Mouse (Mus musculus) splenic B cell, adult 2 months (primary cell): Measurements from ENCODE around the gene Fam184b.

ENCODE experiments used
- DNase-seq: peaks from one replicate; pipeline ENCODE4 v3.0.0-alpha.2; 2011; ENCODE audit warnings: low read depth, low spot score
- H3K27me3 ChIP-seq: 2 replicates; pipeline ENCODE4 v1.6.1; 2012; ENCODE audit warnings: mild to moderate bottlenecking, low read length, moderate library complexity, mixed read lengths; ENCODE audit not compliant: control insufficient read depth, poor library complexity, insufficient read depth, severe bottlenecking
- H3K36me3 ChIP-seq: 2 replicates; pipeline ENCODE4 v1.6.1; 2012; ENCODE audit warnings: mild to moderate bottlenecking, low read length, moderate library complexity, mixed read lengths; ENCODE audit not compliant: control insufficient read depth, poor library complexity, insufficient read depth, severe bottlenecking

Gene Fam184b

GRCm38 (mm10) chr5:45513511-45513910, 125.9 kb downstream of the Fam184b start:
- no peaks in the 10 kb centered on the region for H3K27me3 ChIP-seq
- no peak for DNase-seq
- 0 out of 2 replicates have a peak, but pooled peaks cover 2% of the 10 kb centered on the region for H3K36me3 ChIP-seq

GRCm38 (mm10) chr5:45512908-45513307, 126.5 kb downstream of the Fam184b start:
- no peaks in the 10 kb centered on the region for H3K27me3 ChIP-seq
- no peak for DNase-seq
- H3K36me3 ChIP-seq, result 0 out of 2 replicates have a peak, but pooled peaks cover 2% of the 10 kb centered on the region

GRCm38 (mm10) chr5:45510071-45510470, 129.3 kb downstream of the Fam184b start:
- no peak for DNase-seq
- 0 out of 2 replicates have a peak, but pooled peaks cover 2% of the 10 kb centered on the region for H3K36me3 ChIP-seq
- no peaks in the 10 kb centered on the region for H3K27me3 ChIP-seq

GRCm38 (mm10) chr5:45497564-45497963, 141.8 kb downstream of the Fam184b start:
- Histone ChIP-seq H3K36me3 (no peaks in the 10 kb centered on the region; the same call in 1 of the 2 replicates), H3K27me3 (no peaks in the 10 kb centered on the region)
- no peak for DNase-seq

- Histone ChIP-seq H3K36me3 (no peaks in the 10 kb centered on the region; the same call in 1 of the 2 replicates), H3K27me3 (no peaks in the 10 kb centered on the region)
- DNase-seq, result no peak
Measured at GRCm38 (mm10) chr5:45496930-45497550, 142.4 kb downstream of the Fam184b start.

- H3K36me3 ChIP-seq, result no peaks in the 10 kb centered on the region; the same call in 1 of the 2 replicates
Measured at GRCm38 (mm10) chr5:45496479-45496878, 142.9 kb downstream of the Fam184b start.

GRCm38 (mm10) chr5:45496042-45496441, 143.4 kb downstream of the Fam184b start:
- no peak for DNase-seq
- no peaks in the 10 kb centered on the region for H3K27me3 ChIP-seq
- no peaks in the 10 kb centered on the region; the same call in 1 of the 2 replicates for H3K36me3 ChIP-seq

More at GRCm38 (mm10) chr5:45496479-45496878, 142.9 kb downstream of the Fam184b start:
- no peak for DNase-seq
- H3K27me3 ChIP-seq, result no peaks in the 10 kb centered on the region

- DNase-seq, result no peak
- H3K36me3 ChIP-seq, result no peaks in the 10 kb centered on the region; the same call in 1 of the 2 replicates
- no peaks in the 10 kb centered on the region for H3K27me3 ChIP-seq
Measured at GRCm38 (mm10) chr5:45495429-45495975, 143.9 kb downstream of the Fam184b start.

GRCm38 (mm10) chr5:45494093-45494755, 145.2 kb downstream of the Fam184b start:
- no peak for DNase-seq
- Histone ChIP-seq H3K27me3 (no peaks in the 10 kb centered on the region), H3K36me3 (no peaks in the 10 kb centered on the region; the same call in 1 of the 2 replicates)

GRCm38 (mm10) chr5:45493191-45494092, 146.0 kb downstream of the Fam184b start, which contains the start of gene Lap3:
Gene Lap3 (plus strand): TSS chr5:45493374.
- DNase-seq, result peak; percentile 97
- Histone ChIP-seq H3K27me3 (no peaks in the 10 kb centered on the region), H3K36me3 (no peaks in the 10 kb centered on the region; the same call in 1 of the 2 replicates)

GRCm38 (mm10) chr5:45491776-45492175, 147.6 kb downstream of the Fam184b start:
- H3K27me3 ChIP-seq, result no peaks in the 10 kb centered on the region
- no peak for DNase-seq

GRCm38 (mm10) chr5:45483654-45484053, 155.8 kb downstream of the Fam184b start:
- no peaks in the 10 kb centered on the region for H3K27me3 ChIP-seq
- no peaks in the 10 kb centered on the region for H3K36me3 ChIP-seq
- DNase-seq, result no peak

More at GRCm38 (mm10) chr5:45491776-45492175, 147.6 kb downstream of the Fam184b start:
- H3K36me3 ChIP-seq, result no peaks in the 10 kb centered on the region

GRCm38 (mm10) chr5:45482607-45483006, 156.8 kb downstream of the Fam184b start:
- H3K27me3 ChIP-seq, result no peaks in the 10 kb centered on the region
- DNase-seq, result no peak
- no peaks in the 10 kb centered on the region for H3K36me3 ChIP-seq

GRCm38 (mm10) chr5:45481125-45481524, 158.3 kb downstream of the Fam184b start:
- no peak for DNase-seq
- Histone ChIP-seq H3K36me3 (no peaks in the 10 kb centered on the region), H3K27me3 (no peaks in the 10 kb centered on the region)
